1 mouse cellular context compared by ENCODE assay signal in the genomic region with DNA sequence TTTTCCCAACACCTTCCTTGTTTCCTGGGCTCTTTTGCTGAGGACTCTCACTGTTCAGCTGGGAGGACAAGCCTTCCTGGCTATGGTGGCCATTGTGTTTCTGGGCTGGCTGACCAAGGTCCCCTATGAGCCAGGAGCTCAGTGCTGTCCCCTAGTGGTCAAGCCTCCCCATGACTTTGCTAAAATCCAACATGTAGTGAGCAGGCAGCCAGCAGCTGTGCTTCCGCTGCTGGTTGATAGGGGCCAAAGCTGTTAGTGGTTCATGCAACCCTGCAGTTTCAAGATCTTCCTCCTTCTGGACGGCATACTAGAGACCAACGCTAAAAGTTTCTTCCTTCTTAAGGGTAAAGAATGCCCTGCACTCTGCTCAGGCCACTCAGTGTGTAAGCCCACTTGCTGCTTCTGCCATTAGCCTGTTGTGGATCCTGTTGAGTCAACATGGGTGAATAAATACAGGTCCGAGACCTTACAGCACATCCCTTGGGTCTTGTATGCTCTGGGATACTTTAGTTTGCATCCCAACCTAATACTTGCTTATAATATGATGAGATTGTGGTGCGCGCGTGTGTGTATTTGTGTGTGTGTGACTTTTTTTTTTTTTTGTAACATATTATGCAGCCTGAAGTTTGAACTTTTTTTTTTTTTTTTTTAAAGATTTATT.
TF ChIP-seq lines count a peak whose summit lies in the region.

No protein-coding gene starts in this region.

TF ChIP-seq in C2C12, 6 proteins besides CTCF, POLR2A, EP300 and RAD21:
- no peak for TF ChIP-seq FOSL1 (IDR thresholded peaks at IDR 0.05; ENCODE audit: insufficient read depth, low read length, poor library complexity, severe bottlenecking)
- TF ChIP-seq CEBPB (IDR thresholded peaks at IDR 0.05; ENCODE audit: low read depth) = no peak
- TF ChIP-seq MYOG (IDR thresholded peaks at IDR 0.05; ENCODE audit: control insufficient read depth, extremely low read depth, insufficient read length) = no peak
- TF ChIP-seq MAX (IDR thresholded peaks at IDR 0.05) = no peak
- no peak for TF ChIP-seq USF1 (IDR thresholded peaks at IDR 0.05; ENCODE audit: low read depth)
- TF ChIP-seq MYOD1 (IDR thresholded peaks at IDR 0.05; ENCODE audit: control insufficient read depth, insufficient read length, low read depth) = no peak
